Mouse (Mus musculus): ENCODE measurements around the gene Pate3.
"Not testable (repeated sequence)": the region's sequence is repeated elsewhere in the genome, so short reads cannot be mapped to it uniquely, and the experiment has no call there.

Gene Pate3

GRCm38 (mm10) chr9:35648102-35648501, at the start of gene Pate3:
Gene Pate3, minus strand, starts transcription at chr9:35648202.
- no peak for DNase-seq (ENCODE audit: low read depth)

GRCm38 (mm10) chr9:35691924-35692323, 43.9 kb upstream of the Pate3 start:
- DNase-seq (ENCODE audit: low read depth) = no peak

- DNase-seq (ENCODE audit: low read depth) = no peak
Observed at GRCm38 (mm10) chr9:35687013-35687412, 39.0 kb upstream of the Pate3 start, which contains the start of gene Pate1. Gene Pate1, minus strand, starts transcription at chr9:35687390.

- DNase-seq (ENCODE audit: low read depth) = no peak
Observed at GRCm38 (mm10) chr9:35673557-35673956, 25.6 kb upstream of the Pate3 start.

GRCm38 (mm10) chr9:35632981-35633380, 15.0 kb downstream of the Pate3 start:
- DNase-seq (ENCODE audit: low read depth) = no peak

- not testable (repeated sequence) for DNase-seq (ENCODE audit: low read depth)
Observed at GRCm38 (mm10) chr9:35616784-35617183, 31.2 kb downstream of the Pate3 start.

- no peak for DNase-seq (ENCODE audit: low read depth)
Observed at GRCm38 (mm10) chr9:35614005-35614404, 34.0 kb downstream of the Pate3 start.

- no peak for DNase-seq (ENCODE audit: low read depth)
Observed at GRCm38 (mm10) chr9:35611841-35612240, 36.2 kb downstream of the Pate3 start, which contains the start of gene Pate4. Gene Pate4, minus strand, starts transcription at chr9:35611941.

- DNase-seq (ENCODE audit: low read depth) = no peak
Observed at GRCm38 (mm10) chr9:35607647-35608405, 40.2 kb downstream of the Pate3 start.

Measured in c-Kit-positive CD71-positive TER-119-negative erythroid progenitor cells, embryonic 14.5 days (primary cell).